Mouse (Mus musculus) left cerebral cortex, adult 18-20 months (tissue): ENCODE measurements around the gene Vsig10. TPM values are rescaled to one million over a fixed set of nuclear protein-coding genes. Genes with fewer than 3 reads are reported as not detected.
"Not testable (repeated sequence)": the region's sequence is repeated elsewhere in the genome, so short reads cannot be mapped to it uniquely, and the experiment has no call there.

Experiments used
- DNase-seq, 2 experiments: peaks; one replicate each; pipeline ENCODE4 v3.0.0; 2021 to 2022; ENCODE audit warnings: low spot score in 2 of 2, mixed read lengths in 1 of 2
- long read RNA-seq, 2 experiments: library from polyadenylated mRNA; stranded (forward); transcript quantifications; one replicate each; pipeline ENCODE4 v2.0.0; 2021
- total RNA-seq, 2 experiments: library from RNA; stranded (reverse); gene quantifications; 2 replicates each; pipeline ENCODE4 v1.2.3; 2021

The Vsig10 gene
- 1 to 10 TPM; 1.8 to 2.2 TPM for total RNA-seq
- long read RNA-seq, experiment 1, partial matches to known transcripts: 1 of 1 reads
- long read RNA-seq, experiment 1, other reads (novel, unspliced or antisense): 0 of 1 reads
- long read RNA-seq, experiment 2, partial matches to known transcripts: 1 of 1 reads
- long read RNA-seq, experiment 2, other reads (novel, unspliced or antisense): 0 of 1 reads

DNA sequence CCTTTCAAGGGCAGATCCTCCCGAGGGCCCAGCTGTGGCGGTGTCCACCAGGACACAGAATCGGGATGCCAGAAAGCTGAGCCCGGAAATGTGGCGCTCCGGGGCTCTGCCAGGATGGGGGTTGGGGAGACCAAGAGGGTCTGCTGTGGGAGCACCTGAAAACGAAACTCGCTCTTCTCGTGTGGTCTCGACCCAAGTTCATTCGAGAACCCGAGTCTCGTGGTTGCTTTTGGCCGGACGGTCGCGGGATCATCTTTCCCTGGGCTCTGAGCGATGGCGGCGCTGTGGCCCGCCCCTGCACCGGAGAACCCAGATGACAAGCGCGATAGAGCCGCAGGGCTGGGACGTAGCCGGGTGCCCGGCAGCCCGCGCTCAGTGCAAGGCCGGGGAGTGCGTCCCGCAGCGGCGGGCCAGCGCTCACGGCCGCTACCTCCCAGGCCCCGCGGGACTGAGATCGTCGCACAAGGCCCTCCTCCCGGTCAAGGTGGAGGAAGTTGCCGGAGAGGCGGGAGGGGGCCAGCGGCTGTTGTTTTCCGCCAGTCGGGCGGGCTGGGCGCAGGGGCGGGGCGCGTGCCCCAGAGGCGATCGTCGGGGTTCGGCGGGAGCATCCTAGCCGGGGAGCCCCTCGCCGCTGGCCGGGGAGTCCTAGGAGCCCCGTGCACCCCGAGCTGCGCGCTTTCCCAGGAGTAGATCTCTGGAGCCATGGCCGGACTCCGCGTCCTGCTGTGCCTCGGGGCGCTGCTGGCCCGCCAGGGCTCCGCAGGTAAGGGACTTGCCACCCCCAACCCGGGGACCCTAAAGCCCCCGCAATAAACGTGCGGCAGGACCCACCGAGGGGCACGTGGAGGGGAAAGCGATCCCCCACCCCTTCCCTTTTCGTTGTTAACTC, at the start of gene Vsig10:
Vsig10 (plus strand) TSS at position 343 of the 889 bp plus-strand sequence.
- peak; percentile 16 to 53 for DNase-seq

- DNase-seq: no peak
These were observed 49.5 kb upstream of the Vsig10 start for GRCm38 (mm10) chr5:117269395-117269794.

GRCm38 (mm10) chr5:117271945-117272344, 46.9 kb upstream of the Vsig10 start:
- DNase-seq: peak; percentile 76 to 84

GRCm38 (mm10) chr5:117274817-117275216, 44.1 kb upstream of the Vsig10 start:
- no peak for DNase-seq

GRCm38 (mm10) chr5:117277784-117278183, 41.1 kb upstream of the Vsig10 start:
- DNase-seq: no peak

GRCm38 (mm10) chr5:117278809-117279668, 39.8 kb upstream of the Vsig10 start:
- no peak for DNase-seq

DNA sequence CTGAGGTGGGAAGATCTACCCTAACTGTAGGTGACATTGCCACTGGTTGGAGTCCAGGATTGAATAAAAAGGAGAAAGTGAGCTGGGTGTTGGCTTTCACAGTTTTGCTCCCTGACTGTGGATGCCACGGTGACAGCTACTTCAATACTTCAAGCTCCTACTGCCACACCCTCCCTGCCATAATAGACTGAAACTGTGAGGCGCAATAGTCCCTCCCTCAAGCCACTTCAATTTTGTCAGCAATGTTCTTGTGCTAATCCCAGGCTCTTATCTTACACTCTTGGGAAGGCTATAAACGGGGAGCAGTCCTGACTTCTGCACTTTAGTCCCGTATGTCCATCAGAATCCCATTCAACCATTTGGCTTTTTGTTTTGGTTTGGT, 39.2 kb upstream of the Vsig10 start:
- no peak for DNase-seq

DNA sequence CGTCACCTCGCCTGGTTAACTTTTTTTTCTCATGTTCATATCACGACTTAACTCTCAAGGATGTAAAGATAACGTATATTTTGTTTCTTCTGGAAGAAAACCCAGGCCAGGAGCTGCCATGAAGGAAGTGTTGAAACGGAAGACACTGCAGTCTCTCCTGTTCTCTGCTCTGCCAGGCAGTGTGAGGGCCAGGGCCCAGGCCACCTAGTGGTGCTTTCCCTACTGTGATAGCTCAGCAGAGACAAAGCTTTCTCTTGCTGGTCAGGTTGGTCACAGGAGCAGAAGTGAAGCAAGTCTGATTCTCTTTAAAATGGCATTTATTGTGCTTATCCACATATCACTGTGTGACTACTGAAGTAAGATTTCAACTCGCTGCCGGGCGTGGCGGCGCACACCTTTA, 37.3 kb upstream of the Vsig10 start:
- DNase-seq: no peak

GRCm38 (mm10) chr5:117282360-117282759, 36.5 kb upstream of the Vsig10 start:
- DNase-seq: no peak

- DNase-seq: peak; percentile 42 to 46
These were observed 34.9 kb upstream of the Vsig10 start for GRCm38 (mm10) chr5:117284029-117284428.

DNA sequence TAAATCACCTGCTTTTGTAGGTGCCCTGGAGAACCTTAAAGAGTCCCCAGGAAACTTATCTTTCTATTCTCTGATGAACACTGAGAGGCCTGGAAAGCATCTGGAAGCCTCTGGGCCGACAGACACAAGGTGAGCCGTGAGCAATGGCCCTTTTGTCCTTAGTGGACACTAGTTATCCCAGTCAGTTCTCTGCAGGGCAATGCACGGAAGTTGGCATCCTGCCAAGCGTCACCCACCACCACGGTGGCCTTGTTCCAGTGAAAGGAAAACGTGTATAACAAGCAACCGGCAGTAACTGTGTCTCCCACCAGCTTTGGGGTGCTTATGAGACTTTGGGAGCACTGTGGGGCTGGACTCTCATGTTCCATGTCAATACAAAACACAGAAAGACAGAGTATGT, 34.2 kb upstream of the Vsig10 start:
- DNase-seq: no peak

GRCm38 (mm10) chr5:117285266-117285665, 33.6 kb upstream of the Vsig10 start:
- no peak for DNase-seq

- no peak for DNase-seq
These were observed 32.6 kb upstream of the Vsig10 start for GRCm38 (mm10) chr5:117286286-117286685.

DNA sequence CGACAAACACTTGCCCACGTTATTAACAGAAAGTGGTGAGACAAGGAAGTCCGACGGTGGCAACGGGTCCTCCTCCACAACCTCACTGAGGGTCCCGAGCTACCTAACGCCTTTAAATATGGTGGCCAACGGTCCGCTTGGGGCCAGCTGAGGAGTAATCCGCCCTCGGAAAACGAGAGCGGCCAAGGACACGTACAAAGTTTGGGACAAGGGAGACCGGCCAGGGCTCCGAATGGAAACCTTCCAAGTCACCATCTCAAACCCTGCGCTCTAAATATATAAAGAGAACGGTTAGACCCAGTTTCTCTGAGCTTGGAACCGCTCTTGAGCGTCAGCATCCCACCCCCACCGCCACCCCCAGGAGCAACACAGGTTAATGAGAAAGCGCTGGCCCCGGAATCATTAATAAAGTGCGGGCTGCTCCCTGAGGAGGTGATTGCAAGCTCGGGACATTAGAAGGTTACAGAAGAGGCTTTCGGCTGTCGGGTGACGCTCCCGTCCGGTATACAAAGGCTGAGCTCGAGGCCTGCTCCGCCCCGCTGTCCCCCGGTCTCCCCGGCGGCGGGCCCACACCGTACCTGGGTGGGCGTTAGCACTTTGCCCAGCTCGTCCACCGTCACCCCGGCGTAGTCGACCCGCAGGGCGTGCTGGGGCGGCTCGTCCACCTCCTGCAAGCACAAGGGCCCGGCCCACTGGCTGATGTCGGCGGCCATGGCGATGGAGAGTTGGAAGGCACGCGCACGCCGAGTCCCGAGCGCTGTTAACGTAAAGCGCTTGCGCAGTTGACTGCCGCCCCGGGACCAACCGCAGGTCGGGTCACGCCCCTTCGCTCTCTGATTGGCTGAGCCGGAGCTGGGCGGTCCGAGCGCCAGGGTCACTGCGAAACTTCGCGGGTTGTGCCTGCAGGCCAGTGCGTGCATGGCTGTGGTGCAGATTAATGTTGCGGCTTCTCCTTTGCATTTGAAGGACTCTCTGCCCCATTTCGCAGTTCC, 31.8 kb upstream of the Vsig10 start, which contains the start of gene Pebp1:
Pebp1 (minus strand) TSS at position 795 of the 992 bp plus-strand sequence.
- peak; percentile 94 to 96 for DNase-seq

DNA sequence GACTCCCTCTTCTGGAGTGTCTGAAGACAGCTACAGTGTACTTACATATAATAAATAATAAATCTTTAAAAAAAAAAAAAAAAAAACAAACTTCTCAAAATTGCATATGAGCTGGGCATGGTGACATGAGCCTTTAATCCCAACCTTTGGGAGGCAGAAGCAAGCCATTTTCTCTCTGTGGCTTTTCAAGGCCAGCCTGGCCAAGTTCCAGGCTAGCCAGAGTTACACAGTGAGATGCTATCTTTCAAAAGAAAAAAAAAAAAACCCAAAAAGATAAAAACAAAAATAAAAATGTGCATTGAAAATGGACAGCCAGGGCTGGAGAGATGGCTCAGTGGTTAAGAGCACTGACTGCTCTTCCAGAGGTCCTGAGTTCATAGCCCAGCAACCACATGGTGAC, 29.2 kb upstream of the Vsig10 start:
- no peak for DNase-seq

GRCm38 (mm10) chr5:117290081-117290480, 28.8 kb upstream of the Vsig10 start:
- DNase-seq: no peak

- DNase-seq: no peak
These were observed 27.6 kb upstream of the Vsig10 start for GRCm38 (mm10) chr5:117291312-117291711.

- no peak for DNase-seq
These were observed 26.3 kb upstream of the Vsig10 start for GRCm38 (mm10) chr5:117292547-117292946.

DNA sequence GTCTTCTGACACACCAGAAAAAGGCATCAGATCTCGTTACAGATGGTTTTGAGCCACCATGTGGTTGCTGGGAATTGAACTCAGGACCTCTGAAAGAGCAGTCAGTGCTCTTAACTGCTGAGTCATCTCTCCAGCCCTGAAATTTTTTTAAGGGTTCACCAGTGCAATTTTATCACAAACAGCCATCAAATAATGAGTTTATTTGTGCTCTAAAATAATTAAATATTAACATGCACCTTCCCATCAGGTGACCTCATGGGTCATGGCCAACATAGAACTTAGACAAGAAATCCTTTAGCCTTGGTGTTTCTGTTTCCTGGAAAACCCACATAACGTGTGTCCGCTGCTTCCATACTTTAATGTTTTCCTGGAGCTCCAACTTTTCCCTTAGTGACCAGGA, 25.1 kb upstream of the Vsig10 start:
- DNase-seq: not testable (repeated sequence)

GRCm38 (mm10) chr5:117295011-117295410, 23.9 kb upstream of the Vsig10 start:
- DNase-seq: no peak
